Mouse (Mus musculus) lung, postnatal 4 days (tissue): ENCODE results near the gene St5.
A peak's percentile ranks its signal among the peaks of the same experiment; 100 is the strongest.

ENCODE experiments used
- DNase-seq, 2 experiments: peaks; one replicate each; pipeline ENCODE4 v3.0.0; 2021

St5 gene

GRCm38 (mm10) chr7:109563775-109564362 lies 139.5 kb downstream of the St5 start:
- no peak for DNase-seq

GRCm38 (mm10) chr7:109562676-109563075 lies 140.7 kb downstream of the St5 start:
- DNase-seq, result no peak

- DNase-seq, result no peak
These were observed 141.2 kb downstream of the St5 start for GRCm38 (mm10) chr7:109562154-109562599.

GRCm38 (mm10) chr7:109561466-109562153 lies 141.8 kb downstream of the St5 start:
- DNase-seq, result peak; percentile 66 to 83

- DNase-seq, result peak; percentile 55 to 78
These were observed 143.9 kb downstream of the St5 start for GRCm38 (mm10) chr7:109559536-109559935.

GRCm38 (mm10) chr7:109546726-109547125 lies 156.7 kb downstream of the St5 start:
- no peak for DNase-seq

GRCm38 (mm10) chr7:109546186-109546585 lies 157.2 kb downstream of the St5 start:
- DNase-seq, result no peak

- DNase-seq, result peak; percentile 37 to 75
These were observed 158.0 kb downstream of the St5 start for GRCm38 (mm10) chr7:109545255-109545993.

GRCm38 (mm10) chr7:109544792-109545191 lies 158.6 kb downstream of the St5 start:
- no peak for DNase-seq

- no peak for DNase-seq
These were observed 161.1 kb downstream of the St5 start for GRCm38 (mm10) chr7:109542364-109542628.

- DNase-seq, result no peak
These were observed 161.6 kb downstream of the St5 start for GRCm38 (mm10) chr7:109541609-109542363.

- DNase-seq, result no peak
These were observed 162.5 kb downstream of the St5 start for GRCm38 (mm10) chr7:109540902-109541301.

- DNase-seq, result peak; percentile 71 to 86
These were observed 166.9 kb downstream of the St5 start for GRCm38 (mm10) chr7:109536451-109536946.

- no peak for DNase-seq
These were observed 168.5 kb downstream of the St5 start for GRCm38 (mm10) chr7:109534921-109535320.

GRCm38 (mm10) chr7:109533888-109534287 lies 169.5 kb downstream of the St5 start:
- DNase-seq, result no peak

GRCm38 (mm10) chr7:109533129-109533528 lies 170.3 kb downstream of the St5 start:
- no peak for DNase-seq

- no peak for DNase-seq
These were observed 170.7 kb downstream of the St5 start for GRCm38 (mm10) chr7:109532691-109533090.

- no peak for DNase-seq
These were observed 171.9 kb downstream of the St5 start for GRCm38 (mm10) chr7:109531501-109531900.

- DNase-seq, result no peak
These were observed 173.7 kb downstream of the St5 start for GRCm38 (mm10) chr7:109529741-109530140.

GRCm38 (mm10) chr7:109528356-109528755 lies 175.0 kb downstream of the St5 start:
- DNase-seq, result peak; percentile 62 to 75

- no peak for DNase-seq
These were observed 175.9 kb downstream of the St5 start for GRCm38 (mm10) chr7:109527536-109527935.

- no peak for DNase-seq
These were observed 177.4 kb downstream of the St5 start for GRCm38 (mm10) chr7:109525740-109526663.
